Mouse (Mus musculus): Measurements from ENCODE around the gene Aldh1l1. TPM values are rescaled to one million over a fixed set of nuclear protein-coding genes. Genes with fewer than 3 reads are reported as not detected.

Gene Aldh1l1
- total and polyA plus RNA-seq, 3 experiments = 0.11 to 0.13 TPM; not detected in 1

DNA sequence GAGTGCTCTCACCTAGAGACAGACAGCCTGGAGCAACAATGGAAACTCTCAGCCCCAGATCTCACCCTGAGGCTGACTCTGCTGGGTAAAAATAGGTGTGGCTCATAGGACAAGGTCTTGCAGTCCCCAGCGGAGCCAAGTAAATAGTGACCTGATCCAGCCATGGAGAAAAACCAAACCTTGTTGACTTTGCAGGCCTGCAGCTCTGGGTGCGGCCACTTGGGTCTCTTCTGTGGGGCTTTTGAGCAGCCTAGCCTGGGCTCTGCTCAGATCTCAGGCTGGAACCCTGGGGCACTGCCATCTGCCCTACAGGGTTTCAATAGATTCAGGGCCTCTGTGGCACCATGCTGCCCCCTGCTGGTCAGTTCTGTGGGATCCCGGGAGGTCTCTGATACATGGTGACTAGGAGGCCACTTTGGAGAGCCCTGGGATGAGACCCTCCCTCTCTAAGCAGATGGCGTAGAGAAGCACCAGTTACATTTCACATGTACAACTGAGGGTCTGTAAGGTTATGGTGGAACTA is 28.7 kb downstream of the Aldh1l1 start:
- TF ChIP-seq TCF12 (IDR thresholded peaks at IDR 0.05; ENCODE audit: low read depth, low read length) = no peak
- no peak for TF ChIP-seq UBTF (IDR thresholded peaks at IDR 0.05; ENCODE audit: low read depth, low read length)
- peak; percentile 48 to 84; a peak in 3 of 4 replicates for TF ChIP-seq CTCF (conservative IDR thresholded peaks at IDR 0.05 in 1 of 2, IDR thresholded peaks at IDR 0.05 in 1 of 2; ENCODE audit: low read depth in 2 of 2, low read length in 2 of 2)
- no peak for TF ChIP-seq JUND (conservative IDR thresholded peaks at IDR 0.05; ENCODE audit: low read depth, low read length)
- no peak for TF ChIP-seq EP300 (IDR thresholded peaks at IDR 0.05; ENCODE audit: low read length)
- peak; percentile 76 for TF ChIP-seq SMC3 (IDR thresholded peaks at IDR 0.05; ENCODE audit: low read depth, low read length)
- peak; percentile 77 for TF ChIP-seq RAD21 (IDR thresholded peaks at IDR 0.05; ENCODE audit: low read depth, low read length)
- TF ChIP-seq MAFK (IDR thresholded peaks at IDR 0.05; ENCODE audit: insufficient replicate concordance, low read length) = no peak
- H3K9me3 ChIP-seq (replicated peaks; ENCODE audit: low read length) = peaks cover 2% of the 10 kb centered on the region
- H3K4me1 ChIP-seq (ENCODE audit: control insufficient read depth in 1 of 2, insufficient read depth in 2 of 2) = no peaks in the 10 kb centered on the region
- dilution Hi-C loops (cut with MboI; ENCODE audit: extremely low pct_ligation_motif_present, extremely low pct_unique_long_range_greater_than_20kb, low sequenced_read_pairs) = no loop called here
- no peak overlapping the region for H3K4me3 ChIP-seq (replicated peaks in 1 of 3; ENCODE audit: low read depth in 2 of 3, low read length in 2 of 3, poor library complexity in 1 of 3)
- H3K27ac ChIP-seq (ENCODE audit: insufficient read depth, low read depth) = no peak overlapping the region
- DNase-seq (ENCODE audit: extremely low read depth) = peak; percentile 51
- no peak overlapping the region for H3K4me2 ChIP-seq (ENCODE audit: insufficient read depth, low read depth, poor library complexity, severe bottlenecking)
- no peaks in the 10 kb centered on the region for H3K36me3 ChIP-seq (replicated peaks in 1 of 2; ENCODE audit: control insufficient read depth in 1 of 2, insufficient read depth in 1 of 2, low read length in 1 of 2)
- H3K79me2 ChIP-seq (replicated peaks; ENCODE audit: control insufficient read depth, extremely low read depth, insufficient read depth, poor library complexity, severe bottlenecking) = no peaks in the 10 kb centered on the region
- H3K9ac ChIP-seq (ENCODE audit: insufficient read depth, low read depth) = no peak overlapping the region
- in situ Hi-C loops (cut with MboI; ENCODE audit: low pct_ligation_motif_present, low pct_unique_long_range_greater_than_20kb, low sequenced_read_pairs) = no loop called here
- H3K27me3 ChIP-seq (replicated peaks) = peaks cover 54% of the 10 kb centered on the region

- Histone ChIP-seq H3K27me3 (replicated peaks) (peaks cover 56% of the 10 kb centered on the region), H3K79me2 (replicated peaks; ENCODE audit: control insufficient read depth, extremely low read depth, insufficient read depth, poor library complexity, severe bottlenecking) (no peaks in the 10 kb centered on the region), H3K4me2 (ENCODE audit: insufficient read depth, low read depth, poor library complexity, severe bottlenecking) (no peak overlapping the region), H3K9me3 (replicated peaks; ENCODE audit: low read length) (peaks cover 2% of the 10 kb centered on the region), H3K9ac (ENCODE audit: insufficient read depth, low read depth) (no peak overlapping the region), H3K36me3 (replicated peaks in 1 of 2; ENCODE audit: control insufficient read depth in 1 of 2, insufficient read depth in 1 of 2, low read length in 1 of 2) (no peaks in the 10 kb centered on the region), H3K4me3 (replicated peaks in 1 of 3; ENCODE audit: low read depth in 2 of 3, low read length in 2 of 3, poor library complexity in 1 of 3) (no peak overlapping the region), H3K4me1 (ENCODE audit: control insufficient read depth in 1 of 2, insufficient read depth in 2 of 2) (no peaks in the 10 kb centered on the region), H3K27ac (ENCODE audit: insufficient read depth, low read depth) (no peak overlapping the region)
- dilution Hi-C loops (cut with MboI; ENCODE audit: extremely low pct_ligation_motif_present, extremely low pct_unique_long_range_greater_than_20kb, low sequenced_read_pairs) = no loop called here
- no peak for DNase-seq (ENCODE audit: extremely low read depth)
- TF ChIP-seq RAD21 (IDR thresholded peaks at IDR 0.05; ENCODE audit: low read depth, low read length) (no peak), ETS1 (conservative IDR thresholded peaks at IDR 0.05; ENCODE audit: low read depth, low read length) (no peak), TCF12 (IDR thresholded peaks at IDR 0.05; ENCODE audit: low read depth, low read length) (no peak), MYC (IDR thresholded peaks at IDR 0.05; ENCODE audit: low read depth, low read length) (no peak), EP300 (IDR thresholded peaks at IDR 0.05; ENCODE audit: low read length) (no peak), UBTF (IDR thresholded peaks at IDR 0.05; ENCODE audit: low read depth, low read length) (no peak), USF2 (conservative IDR thresholded peaks at IDR 0.05; ENCODE audit: low read depth, low read length) (no peak), CTCF (conservative IDR thresholded peaks at IDR 0.05 in 1 of 2, IDR thresholded peaks at IDR 0.05 in 1 of 2; ENCODE audit: low read depth in 2 of 2, low read length in 2 of 2) (no peak)
- in situ Hi-C loops (cut with MboI; ENCODE audit: low pct_ligation_motif_present, low pct_unique_long_range_greater_than_20kb, low sequenced_read_pairs) = no loop called here
These were observed 32.7 kb downstream of the Aldh1l1 start for GRCm38 (mm10) chr6:90518892-90519291.

DNA sequence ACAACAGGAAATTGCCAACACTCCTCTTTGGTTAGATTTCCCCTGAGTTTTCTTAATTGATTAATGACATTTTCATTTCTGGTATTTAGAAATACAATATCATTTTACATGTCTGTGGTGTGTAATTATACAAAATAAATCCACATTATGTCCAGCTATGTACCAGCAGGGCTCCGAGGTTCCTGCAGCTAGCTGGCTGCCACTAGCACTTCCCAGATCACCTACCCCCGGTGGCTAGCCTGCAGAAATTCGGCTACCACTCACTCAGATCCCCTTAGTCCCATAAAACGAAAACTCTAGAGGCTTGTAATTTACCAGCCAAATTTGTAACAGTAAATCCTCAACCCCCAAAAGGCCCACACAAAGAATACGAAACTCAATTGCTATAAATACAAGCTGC is 33.1 kb downstream of the Aldh1l1 start:
- in situ Hi-C loops (cut with MboI; ENCODE audit: low pct_ligation_motif_present, low pct_unique_long_range_greater_than_20kb, low sequenced_read_pairs) = no loop called here
- TF ChIP-seq BHLHE40 (IDR thresholded peaks at IDR 0.05; ENCODE audit: low read depth, low read length) (no peak), HCFC1 (IDR thresholded peaks at IDR 0.05; ENCODE audit: low read depth, low read length) (no peak), KAT2A (IDR thresholded peaks at IDR 0.05; ENCODE audit: insufficient replicate concordance, low read length) (no peak), ZKSCAN1 (IDR thresholded peaks at IDR 0.05; ENCODE audit: borderline replicate concordance, low read depth, low read length) (no peak), ZNF384 (IDR thresholded peaks at IDR 0.05; ENCODE audit: low read depth, low read length) (no peak), MYC (IDR thresholded peaks at IDR 0.05; ENCODE audit: low read depth, low read length) (no peak), UBTF (IDR thresholded peaks at IDR 0.05; ENCODE audit: low read depth, low read length) (no peak), MEF2A (IDR thresholded peaks at IDR 0.05; ENCODE audit: borderline replicate concordance, low read depth, low read length) (no peak), ZMIZ1 (IDR thresholded peaks at IDR 0.05; ENCODE audit: low read depth, low read length) (no peak), CHD2 (IDR thresholded peaks at IDR 0.05; ENCODE audit: low read length) (no peak), EP300 (IDR thresholded peaks at IDR 0.05; ENCODE audit: low read length) (no peak)
- Histone ChIP-seq H3K27me3 (replicated peaks) (peaks cover 56% of the 10 kb centered on the region), H3K9ac (ENCODE audit: insufficient read depth, low read depth) (no peak overlapping the region), H3K27ac (ENCODE audit: insufficient read depth, low read depth) (no peak overlapping the region), H3K4me3 (replicated peaks in 1 of 3; ENCODE audit: low read depth in 2 of 3, low read length in 2 of 3, poor library complexity in 1 of 3) (no peak overlapping the region), H3K9me3 (replicated peaks; ENCODE audit: low read length) (peaks cover 2% of the 10 kb centered on the region), H3K36me3 (replicated peaks in 1 of 2; ENCODE audit: control insufficient read depth in 1 of 2, insufficient read depth in 1 of 2, low read length in 1 of 2) (no peaks in the 10 kb centered on the region), H3K4me1 (ENCODE audit: control insufficient read depth in 1 of 2, insufficient read depth in 2 of 2) (no peaks in the 10 kb centered on the region), H3K79me2 (replicated peaks; ENCODE audit: control insufficient read depth, extremely low read depth, insufficient read depth, poor library complexity, severe bottlenecking) (no peaks in the 10 kb centered on the region), H3K4me2 (ENCODE audit: insufficient read depth, low read depth, poor library complexity, severe bottlenecking) (no peak overlapping the region)
- DNase-seq (ENCODE audit: extremely low read depth) = no peak
- dilution Hi-C loops (cut with MboI; ENCODE audit: extremely low pct_ligation_motif_present, extremely low pct_unique_long_range_greater_than_20kb, low sequenced_read_pairs) = no loop called here

Measured in CH12.LX (cell line).